Mouse (Mus musculus) limb, embryonic 12.5 days (tissue): ENCODE results near the gene Klc4. TPM values are rescaled to one million over a fixed set of nuclear protein-coding genes. Genes with fewer than 3 reads are reported as not detected.

Source experiments
- ATAC-seq: fragments of 200-750 bp; cut with Nextera tagmentation; 2 replicates; pipeline ENCODE4 v1.8.0; 2017; ENCODE audit warnings: low read depth, moderate TSS enrichment; ENCODE audit not compliant: insufficient number of reproducible peaks, insufficient read depth, low FRiP score, low TSS enrichment
- H3K27ac ChIP-seq: fragments of 300-500 bp; sonication (generic); 2 replicates; pipeline ENCODE4 v1.5.1; 2016; ENCODE audit warnings: mild to moderate bottlenecking, moderate library complexity
- H3K27me3 ChIP-seq: fragments of 300-500 bp; sonication (generic); 2 replicates; pipeline ENCODE4 v1.6.1; 2016; ENCODE audit warnings: mild to moderate bottlenecking, moderate library complexity
- H3K36me3 ChIP-seq: fragments of 300-500 bp; sonication (generic); 2 replicates; pipeline ENCODE4 v1.6.1; 2016; ENCODE audit warnings: mild to moderate bottlenecking, moderate library complexity
- H3K4me1 ChIP-seq: fragments of 300-500 bp; sonication (generic); replicated peaks from 2 replicates; pipeline ENCODE4 v1.6.1; 2016
- H3K4me2 ChIP-seq: fragments of 300-500 bp; sonication (generic); 2 replicates; pipeline ENCODE4 v1.6.1; 2016; ENCODE audit warnings: mild to moderate bottlenecking, moderate library complexity
- H3K4me3 ChIP-seq: fragments of 300-500 bp; sonication (generic); replicated peaks from 2 replicates; pipeline ENCODE4 v1.5.1; 2016; ENCODE audit warnings: mild to moderate bottlenecking
- H3K9ac ChIP-seq: fragments of 300-500 bp; sonication (generic); replicated peaks from 2 replicates; pipeline ENCODE4 v1.6.1; 2016; ENCODE audit warnings: mild to moderate bottlenecking, moderate library complexity
- H3K9me3 ChIP-seq: fragments of 300-500 bp; sonication (generic); 2 replicates; pipeline ENCODE4 v1.6.1; 2016; ENCODE audit warnings: mild to moderate bottlenecking, moderate library complexity
- WGBS: fragments of 180-500 bp; shearing (Covaris S2); methylation state at CpG from one replicate; pipeline ENCODE4 v1.1.7; 2016; 5-methylcytosine and 5-hydroxymethylcytosine counted together
- polyA plus RNA-seq: library from polyadenylated mRNA; unstranded; fragments of >200 nt; fragmentation: Nextera tagmentation; extraction: Ambion mirVana; gene quantifications from 2 replicates; pipeline ENCODE4 v1.2.1, GENCODE M21; 2016

Gene Klc4
- polyA plus RNA-seq, 1 experiment from 2014 or later, result 27.2 TPM

DNA sequence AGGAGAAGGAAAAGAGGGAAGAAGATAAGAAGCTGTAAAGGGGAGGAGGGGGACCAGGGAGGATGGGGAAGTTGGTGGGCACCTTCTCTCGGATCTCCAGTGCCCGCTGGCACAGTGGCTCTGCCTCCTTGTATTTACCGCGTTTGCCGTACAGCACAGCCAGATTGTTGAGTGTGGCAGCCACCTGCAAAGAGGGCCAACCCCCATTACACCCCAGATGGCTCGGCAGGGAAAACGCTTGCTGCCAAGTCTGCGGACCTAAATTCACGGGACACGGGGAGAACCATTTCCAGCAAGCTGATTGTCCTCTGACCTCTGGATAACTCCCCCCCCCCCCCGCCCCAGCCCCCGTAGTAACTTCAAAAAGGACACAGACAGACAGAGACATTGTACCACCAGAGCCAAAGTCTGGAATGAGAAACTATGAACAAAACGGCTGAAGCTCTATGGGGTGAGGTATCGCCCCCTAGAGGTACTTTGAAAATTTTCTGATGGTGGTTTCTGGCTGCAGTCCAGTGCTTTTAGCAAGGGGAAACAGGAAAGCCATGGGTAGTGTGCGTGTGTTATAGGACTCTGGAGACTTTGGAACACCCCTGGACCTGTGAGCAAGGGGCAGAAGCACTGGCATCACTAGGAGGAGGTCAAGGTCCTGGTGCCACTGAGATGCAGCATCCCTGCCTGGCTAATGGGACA is 8.8 kb downstream of the Klc4 start:
- Histone ChIP-seq H3K36me3 (peaks cover 66% of the 10 kb centered on the region), H3K4me1 (peaks cover 8% of the 10 kb centered on the region), H3K9ac (no peak overlapping the region; the same call in 1 of the 2 replicates), H3K4me2 (peak overlapping the region; percentile 54), H3K27ac (no peak overlapping the region), H3K4me3 (peak overlapping the region; percentile 10; the same call in 1 of the 2 replicates), H3K9me3 (no peaks in the 10 kb centered on the region), H3K27me3 (no peaks in the 10 kb centered on the region)
- ATAC-seq, result peak; percentile 13; the same call in 1 of the 2 replicates
- WGBS, result 15% methylated on average over 15 of the region's 15 CpGs

DNA sequence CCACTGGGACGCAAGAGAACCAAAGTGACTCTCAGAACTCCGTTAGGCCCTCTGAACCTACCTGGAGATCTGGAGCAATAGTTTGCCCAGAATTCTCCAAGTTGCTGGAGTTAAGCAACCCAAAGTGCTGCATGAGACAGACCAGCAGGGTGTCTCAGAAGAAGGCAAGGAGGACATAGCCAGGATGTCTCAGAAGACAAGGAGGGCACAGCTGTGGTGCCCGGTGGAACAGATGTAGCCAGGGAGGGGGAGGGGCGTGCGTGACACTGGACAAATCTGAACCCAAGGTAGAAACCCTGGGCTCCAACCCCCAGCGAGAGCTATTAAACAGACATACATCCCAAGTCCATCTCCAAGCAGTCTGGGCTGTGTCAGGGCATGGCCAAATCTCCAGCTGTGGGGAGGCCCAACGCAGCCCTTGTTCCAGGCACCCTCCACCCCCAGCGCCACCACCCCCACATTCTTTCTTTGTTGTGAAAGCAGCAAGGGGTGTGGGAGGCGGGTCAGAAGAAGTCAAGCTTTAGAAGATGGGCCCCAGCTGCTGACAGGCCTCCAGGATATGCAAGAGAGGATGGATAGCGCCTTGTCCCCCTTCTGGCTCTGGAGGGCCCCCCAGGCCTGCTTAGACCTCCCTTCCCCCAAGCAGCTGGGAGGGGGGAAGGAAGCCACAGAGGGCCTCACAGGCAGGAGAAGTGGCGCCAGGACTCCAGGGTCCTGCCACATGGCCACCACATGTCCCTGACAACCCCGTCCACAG is 16.0 kb downstream of the Klc4 start:
- peak overlapping the region; percentile 96 for H3K27ac ChIP-seq
- WGBS, result 4% methylated on average over 12 of the region's 12 CpGs

DNA sequence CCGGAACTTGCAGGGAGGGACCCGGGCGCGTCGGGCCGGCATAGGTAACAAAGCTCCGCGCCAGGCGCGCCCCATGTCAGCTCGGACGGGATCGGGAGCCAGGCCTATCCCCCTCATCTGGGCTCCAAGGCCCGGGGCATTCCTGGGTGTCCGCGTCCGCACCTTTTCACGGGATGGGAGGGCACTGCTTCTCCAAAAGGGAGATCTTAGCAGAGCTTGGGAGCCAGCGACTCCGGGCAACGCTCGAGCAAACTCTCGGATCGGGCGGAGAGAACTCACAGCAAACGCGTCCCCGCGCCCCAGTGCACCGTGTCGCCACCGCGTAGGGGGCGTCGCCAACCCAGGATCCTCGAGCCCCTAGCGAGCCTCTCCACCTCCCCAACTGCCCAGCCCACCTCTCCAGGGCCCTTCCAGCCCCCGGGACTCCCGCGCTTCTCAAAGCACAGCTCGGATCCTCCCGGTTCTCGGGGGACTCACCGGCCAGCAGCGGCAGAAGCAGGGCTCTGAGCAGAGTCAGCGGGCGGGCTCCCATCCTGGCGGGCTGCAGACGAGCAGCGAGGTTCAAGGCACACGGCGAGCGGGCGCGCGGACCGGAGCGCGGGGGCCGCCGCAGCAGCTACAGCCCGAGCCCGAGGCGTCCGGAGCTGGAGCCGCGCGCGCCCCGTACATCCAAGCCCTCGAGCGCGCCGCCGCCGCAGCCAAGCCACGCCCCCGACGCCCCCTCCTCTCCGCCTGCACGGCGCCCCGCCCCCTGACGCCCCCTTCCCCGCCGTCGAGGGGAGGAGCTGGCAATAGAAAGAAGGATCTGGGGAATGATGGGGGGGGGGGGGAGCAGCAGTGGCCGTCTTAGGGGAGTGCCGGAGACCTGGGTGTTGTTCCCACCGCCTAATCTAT is 16.8 kb downstream of the Klc4 start, which contains the start of gene Ptk7:
Gene Ptk7 (minus strand): TSS at position 714 of the 894 bp plus-strand sequence.
- no peaks in the 10 kb centered on the region for H3K9me3 ChIP-seq
- H3K4me3 ChIP-seq, result peak within 1 kb of the TSS; percentile 98
- no peaks in the 10 kb centered on the region for H3K27me3 ChIP-seq

More for the DNA sequence above, 16.0 kb downstream of the Klc4 start:
- ATAC-seq, result peak; percentile 62
- H3K9ac ChIP-seq, result peak overlapping the region; percentile 47
- no peaks in the 10 kb centered on the region for H3K9me3 ChIP-seq
- peaks cover 54% of the 10 kb centered on the region for H3K4me1 ChIP-seq
- peak overlapping the region; percentile 91 for H3K4me2 ChIP-seq
- H3K36me3 ChIP-seq, result peaks cover 32% of the 10 kb centered on the region
- no peaks in the 10 kb centered on the region for H3K27me3 ChIP-seq
- peak overlapping the region; percentile 98 for H3K4me3 ChIP-seq

DNA sequence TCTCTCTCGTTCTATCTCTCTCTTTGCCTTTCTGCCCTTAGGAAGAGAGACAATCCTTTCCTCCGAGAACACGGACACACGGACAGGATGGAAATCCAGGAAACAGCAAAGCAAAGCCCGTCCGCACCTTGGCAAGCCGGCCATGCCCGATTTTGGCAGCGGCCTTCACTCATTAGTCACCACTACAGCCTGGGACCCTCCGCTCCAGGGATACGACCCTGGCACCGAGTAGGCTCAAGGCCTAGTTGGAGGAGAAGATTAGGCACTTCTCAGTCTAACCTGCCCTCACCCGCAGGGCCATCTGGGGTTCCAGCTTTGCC is 17.4 kb downstream of the Klc4 start:
- WGBS, result under 1% methylated on average over 13 of the region's 13 CpGs
- Histone ChIP-seq H3K4me3 (peak overlapping the region; percentile 98), H3K27me3 (no peaks in the 10 kb centered on the region), H3K36me3 (peaks cover 20% of the 10 kb centered on the region), H3K4me2 (peak overlapping the region; percentile 91), H3K9me3 (no peaks in the 10 kb centered on the region), H3K27ac (peak overlapping the region; percentile 96), H3K9ac (peak overlapping the region; percentile 99), H3K4me1 (peaks cover 69% of the 10 kb centered on the region)
- ATAC-seq, result no peak

More for the DNA sequence above, 16.8 kb downstream of the Klc4 start, which contains the start of gene Ptk7:
- H3K4me2 ChIP-seq, result peak within 1 kb of the TSS; percentile 91
- peak; percentile 50 for ATAC-seq
- peak within 1 kb of the TSS; percentile 96 for H3K27ac ChIP-seq
- WGBS, result under 1% methylated on average over 83 of the region's 90 CpGs
- peak within 1 kb of the TSS; percentile 99 for H3K9ac ChIP-seq
- H3K4me1 ChIP-seq, result peaks cover 63% of the 10 kb centered on the region
- peaks cover 26% of the 10 kb centered on the region for H3K36me3 ChIP-seq

DNA sequence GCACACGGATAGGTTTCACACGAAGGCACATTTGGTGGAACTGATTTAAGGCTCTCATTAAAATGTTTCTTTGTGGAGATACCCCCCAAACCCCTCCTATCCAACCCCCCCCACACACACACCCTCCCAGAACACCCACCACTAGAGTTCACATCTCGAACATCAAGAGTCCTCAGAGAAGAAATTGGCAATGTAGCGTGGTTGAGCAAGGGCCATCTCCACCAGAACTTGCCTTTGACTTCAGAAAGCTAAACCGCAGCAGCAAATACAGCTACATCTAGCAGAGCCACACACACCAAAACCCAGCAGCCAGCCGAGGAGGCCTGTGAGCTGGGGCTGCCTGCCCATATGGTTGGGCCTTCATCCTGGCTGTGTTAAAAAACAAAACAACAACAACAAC is 18.4 kb downstream of the Klc4 start:
- Histone ChIP-seq H3K4me2 (peak overlapping the region; percentile 91), H3K9me3 (no peaks in the 10 kb centered on the region), H3K4me1 (peaks cover 79% of the 10 kb centered on the region), H3K27ac (peak overlapping the region; percentile 96), H3K27me3 (no peaks in the 10 kb centered on the region), H3K36me3 (peaks cover 11% of the 10 kb centered on the region), H3K9ac (peak overlapping the region; percentile 99), H3K4me3 (peak overlapping the region; percentile 98)
- no peak for ATAC-seq
- 10% methylated on average over 6 of the region's 6 CpGs for WGBS

DNA sequence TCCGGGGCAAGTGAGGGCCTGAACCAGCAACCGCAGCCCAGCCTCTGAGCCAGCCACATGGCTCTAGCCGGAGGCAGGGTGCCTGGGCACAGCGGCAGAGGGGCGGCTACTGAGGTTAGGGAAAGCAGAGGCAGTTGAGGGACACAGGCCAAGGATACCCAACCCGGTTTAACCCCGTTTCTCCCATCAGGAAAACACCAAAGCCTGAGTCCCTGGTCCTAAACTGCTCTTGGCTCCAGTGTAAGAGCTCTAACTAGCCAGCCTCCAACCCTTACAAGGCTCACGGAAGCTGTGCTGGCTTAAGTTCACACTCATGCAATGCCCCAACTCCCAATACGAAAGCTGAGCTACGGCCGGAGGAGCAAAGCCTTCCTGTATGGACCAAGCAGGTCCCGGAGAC is 21.2 kb downstream of the Klc4 start:
- Histone ChIP-seq H3K36me3 (no peaks in the 10 kb centered on the region), H3K4me2 (peak overlapping the region; percentile 44), H3K27me3 (no peaks in the 10 kb centered on the region), H3K9ac (peak overlapping the region; percentile 40; the same call in 1 of the 2 replicates), H3K4me1 (peaks cover 86% of the 10 kb centered on the region), H3K9me3 (no peaks in the 10 kb centered on the region), H3K4me3 (0 out of 2 replicates have a peak overlapping the region, but pooled peaks have one; percentile 15), H3K27ac (peak overlapping the region; percentile 73)
- ATAC-seq, result no peak
- WGBS, result 34% methylated on average over 12 of the region's 12 CpGs

DNA sequence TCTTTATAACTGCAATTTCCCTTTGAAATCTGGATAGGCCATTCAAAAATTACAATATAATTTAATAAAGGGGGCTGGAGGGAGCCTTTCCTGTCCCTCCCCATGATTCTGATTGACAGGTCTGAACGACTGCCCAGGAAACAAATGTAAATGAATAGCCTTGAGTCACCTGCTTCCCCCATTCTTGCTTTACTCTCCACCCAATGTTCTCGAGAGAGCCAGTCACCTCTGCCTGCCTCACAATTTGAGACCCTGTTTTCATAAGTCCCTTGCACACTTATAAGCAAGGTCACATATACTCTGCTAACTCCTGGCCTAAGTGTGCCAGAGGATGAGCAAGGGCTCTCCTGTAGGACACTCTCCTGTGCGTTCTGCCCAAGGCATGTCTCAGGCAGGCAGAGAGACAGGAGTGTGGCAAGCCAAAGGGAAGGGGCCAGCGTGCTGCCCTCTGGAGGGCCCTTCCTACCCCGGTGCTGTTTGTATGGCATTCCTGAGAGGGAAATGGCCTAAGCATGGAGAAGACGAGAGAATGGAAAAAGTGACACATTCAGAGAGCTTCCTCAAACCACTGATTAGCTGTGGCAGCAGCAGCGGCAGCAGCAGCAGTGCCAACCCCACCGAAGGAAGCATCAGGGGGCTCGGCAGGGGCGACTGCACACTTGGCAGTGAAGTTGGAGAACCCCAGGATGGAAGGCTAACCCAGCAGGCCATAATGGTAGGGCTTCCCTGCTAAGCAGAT is 21.8 kb downstream of the Klc4 start:
- WGBS, result 27% methylated on average over 10 of the region's 10 CpGs
- Histone ChIP-seq H3K4me3 (0 out of 2 replicates have a peak overlapping the region, but pooled peaks have one; percentile 15), H3K9me3 (no peaks in the 10 kb centered on the region), H3K4me2 (peak overlapping the region; percentile 44), H3K27ac (peak overlapping the region; percentile 73), H3K27me3 (no peaks in the 10 kb centered on the region), H3K36me3 (no peaks in the 10 kb centered on the region), H3K9ac (peak overlapping the region; percentile 40; the same call in 1 of the 2 replicates), H3K4me1 (peaks cover 90% of the 10 kb centered on the region)
- ATAC-seq, result no peak

DNA sequence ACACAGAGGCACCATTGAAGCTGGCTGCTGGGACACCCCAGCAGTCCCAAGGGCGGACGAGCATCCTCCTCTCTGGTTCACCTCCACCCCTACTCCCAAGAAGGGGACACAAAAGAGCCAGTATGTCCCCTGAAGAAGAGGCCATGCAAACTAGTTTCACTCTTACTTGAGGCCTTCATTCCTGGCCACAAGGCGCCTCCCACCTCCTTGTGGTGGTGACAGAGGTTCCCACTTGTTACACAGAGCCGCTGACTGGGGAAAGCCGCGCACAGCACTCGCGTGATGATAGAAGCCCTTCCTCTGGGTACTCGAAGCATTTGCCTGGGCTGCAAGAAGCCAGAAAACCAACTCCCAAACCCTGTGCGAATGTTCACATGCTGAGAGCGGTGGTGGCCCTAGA is 23.6 kb downstream of the Klc4 start:
- H3K27ac ChIP-seq, result no peak overlapping the region
- no peaks in the 10 kb centered on the region for H3K9me3 ChIP-seq
- no peak overlapping the region for H3K4me3 ChIP-seq
- H3K4me1 ChIP-seq, result peaks cover 99% of the 10 kb centered on the region
- H3K36me3 ChIP-seq, result no peaks in the 10 kb centered on the region
- no peak for ATAC-seq
- 65% methylated on average over 11 of the region's 11 CpGs for WGBS
- H3K9ac ChIP-seq, result no peak overlapping the region
- no peaks in the 10 kb centered on the region for H3K27me3 ChIP-seq
- H3K4me2 ChIP-seq, result no peak overlapping the region

DNA sequence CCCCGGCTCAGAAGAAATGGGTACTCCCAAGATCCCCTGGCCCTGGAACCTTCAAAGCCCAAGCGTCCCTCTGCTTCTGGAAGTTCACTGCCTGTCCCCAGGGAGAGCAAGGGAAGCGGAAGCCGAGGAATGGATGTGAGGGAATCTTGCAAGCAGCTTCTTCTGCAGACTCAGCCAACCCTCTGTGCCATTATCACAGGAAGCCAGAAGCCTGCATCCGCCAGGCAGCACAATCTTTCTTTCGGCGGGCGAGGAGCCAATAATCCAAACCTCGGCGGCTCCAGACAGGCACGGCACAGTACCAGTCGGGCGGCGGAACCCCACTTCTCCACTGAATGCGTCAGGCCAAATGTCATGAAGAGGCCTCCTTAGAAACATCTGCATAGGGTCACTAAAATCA is 24.5 kb downstream of the Klc4 start:
- Histone ChIP-seq H3K4me2 (peak overlapping the region; percentile 20), H3K4me1 (peaks cover 99% of the 10 kb centered on the region), H3K9me3 (no peaks in the 10 kb centered on the region), H3K9ac (no peak overlapping the region), H3K27ac (0 out of 2 replicates have a peak overlapping the region, but pooled peaks have one; percentile 20), H3K36me3 (no peaks in the 10 kb centered on the region), H3K4me3 (no peak overlapping the region; the same call in 1 of the 2 replicates), H3K27me3 (no peaks in the 10 kb centered on the region)
- WGBS, result 43% methylated on average over 15 of the region's 15 CpGs
- ATAC-seq, result no peak

DNA sequence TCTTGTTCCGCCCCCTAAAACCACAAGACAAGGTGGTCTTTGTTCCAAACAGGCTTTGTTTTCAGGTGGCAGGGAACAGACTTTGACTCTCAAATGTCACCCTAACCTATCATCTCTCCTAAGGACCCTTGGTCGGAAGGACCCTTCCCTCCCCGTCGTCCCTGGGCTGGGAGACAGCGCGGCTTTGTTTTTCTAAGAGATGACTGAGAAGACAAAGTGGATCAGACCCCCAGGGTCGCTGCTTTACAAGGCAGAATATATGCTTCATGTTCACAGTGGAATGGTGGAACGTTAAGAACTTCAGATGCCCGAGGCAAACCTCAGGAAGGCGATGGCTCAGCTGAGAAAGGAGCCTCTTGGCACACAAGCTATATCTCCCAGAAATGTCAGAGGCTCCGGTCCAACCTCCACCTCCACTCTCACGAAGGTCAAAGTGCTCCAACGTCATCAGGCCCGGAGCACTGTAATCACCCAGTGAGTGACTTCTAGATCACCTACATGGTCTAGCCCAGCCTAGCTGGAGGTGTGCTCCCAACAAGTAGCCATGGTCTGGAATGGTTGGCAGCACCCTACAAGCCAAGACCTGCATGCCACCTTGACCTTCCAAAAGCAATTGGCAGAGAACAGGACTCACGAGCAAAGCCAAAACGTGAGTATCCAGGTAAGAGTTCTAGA is 26.0 kb downstream of the Klc4 start:
- H3K4me1 ChIP-seq, result peaks cover 97% of the 10 kb centered on the region
- no peaks in the 10 kb centered on the region for H3K27me3 ChIP-seq
- no peaks in the 10 kb centered on the region for H3K9me3 ChIP-seq
- H3K36me3 ChIP-seq, result no peaks in the 10 kb centered on the region
- H3K4me2 ChIP-seq, result peak overlapping the region; percentile 61
- peak overlapping the region; percentile 60 for H3K9ac ChIP-seq
- WGBS, result 14% methylated on average over 16 of the region's 16 CpGs
- H3K4me3 ChIP-seq, result peak overlapping the region; percentile 27
- H3K27ac ChIP-seq, result peak overlapping the region; percentile 99
- ATAC-seq, result no peak
